Mouse (Mus musculus) kidney, adult 18-20 months (tissue): ENCODE data around the gene Psmd13.

ENCODE experiments used
- DNase-seq: peaks from one replicate; pipeline ENCODE4 v3.0.0; 2021

Psmd13 gene

GRCm38 (mm10) chr7:140881696-140882468, at the start of gene Psmd13, which contains the start of gene Sirt3:
Gene Psmd13 (plus strand): TSS chr7:140881968.
Gene Sirt3 (minus strand): TSS chr7:140882309.
- peak; percentile 95 for DNase-seq

GRCm38 (mm10) chr7:140833341-140833740, 48.4 kb upstream of the Psmd13 start:
- DNase-seq, result no peak

GRCm38 (mm10) chr7:140834968-140835757, 46.6 kb upstream of the Psmd13 start, which contains the start of gene Urah:
Gene Urah (plus strand): TSS chr7:140835018.
- DNase-seq, result peak; percentile 40

GRCm38 (mm10) chr7:140835758-140836087, 46.0 kb upstream of the Psmd13 start:
- DNase-seq, result no peak

GRCm38 (mm10) chr7:140836243-140837115, 45.3 kb upstream of the Psmd13 start:
- DNase-seq, result no peak

- DNase-seq, result no peak
Measured at GRCm38 (mm10) chr7:140839556-140839955, 42.2 kb upstream of the Psmd13 start.

- no peak for DNase-seq
Measured at GRCm38 (mm10) chr7:140840750-140841735, 40.7 kb upstream of the Psmd13 start.

- DNase-seq, result no peak
Measured at GRCm38 (mm10) chr7:140843806-140844205, 38.0 kb upstream of the Psmd13 start.

GRCm38 (mm10) chr7:140844905-140845665, 36.7 kb upstream of the Psmd13 start, which contains the start of gene Scgb1c1:
Gene Scgb1c1 (plus strand): TSS chr7:140845547.
- DNase-seq, result peak; percentile 91

GRCm38 (mm10) chr7:140845683-140846082, 36.1 kb upstream of the Psmd13 start:
- no peak for DNase-seq

- DNase-seq, result no peak
Measured at GRCm38 (mm10) chr7:140846676-140847075, 35.1 kb upstream of the Psmd13 start.

GRCm38 (mm10) chr7:140847755-140848580, 33.8 kb upstream of the Psmd13 start, which contains the start of gene Odf3:
Gene Odf3 (plus strand): TSS chr7:140847805.
- DNase-seq, result peak; percentile 66

GRCm38 (mm10) chr7:140848591-140848990, 33.2 kb upstream of the Psmd13 start:
- no peak for DNase-seq

- DNase-seq, result no peak
Measured at GRCm38 (mm10) chr7:140851916-140852315, 29.9 kb upstream of the Psmd13 start.

- peak; percentile 48 for DNase-seq
Measured at GRCm38 (mm10) chr7:140853386-140853785, 28.4 kb upstream of the Psmd13 start.

- no peak for DNase-seq
Measured at GRCm38 (mm10) chr7:140854483-140854882, 27.3 kb upstream of the Psmd13 start.

- no peak for DNase-seq
Measured at GRCm38 (mm10) chr7:140855181-140855580, 26.6 kb upstream of the Psmd13 start.

- DNase-seq, result peak; percentile 88
Measured at GRCm38 (mm10) chr7:140855860-140856784, 25.6 kb upstream of the Psmd13 start, which contains the start of gene Gm45785. Gene Gm45785 (minus strand): TSS chr7:140856331.
